In genomic region chr1:84611331-84611730, GRCm38 (mm10) we compare ENCODE assay signal across 17 mouse cellular contexts.
A peak's percentile ranks its signal among the peaks of the same experiment; 100 is the strongest.
DNase-seq lines count a peak whose midpoint lies in the region; ATAC-seq and TF ChIP-seq lines count a peak whose summit lies in the region.
"Had no signal": no experiment of that assay in that cellular context is flagged by ENCODE, and none has a peak within 500 bp of the region (broad histone marks: within the 10 kb centered on the region; RNA-seq: fewer than 3 reads in every experiment).

No protein-coding gene starts in this region.

- H3K9ac ChIP-seq in hindbrain, embryonic 14.5 days = no peak overlapping the region
- H3K9ac ChIP-seq in hindbrain, postnatal 0 days (replicated peaks; ENCODE audit: low read length) = no peak overlapping the region
- no peak overlapping the region for H3K9ac ChIP-seq in midbrain, embryonic 12.5 days (replicated peaks)
- H3K9ac ChIP-seq in midbrain, embryonic 11.5 days (ENCODE audit: low read length) = no peak overlapping the region
- H3K9ac ChIP-seq in midbrain, embryonic 14.5 days (replicated peaks; ENCODE audit: low read length) = no peak overlapping the region
- no peak overlapping the region for H3K9ac ChIP-seq in neural tube, embryonic 15.5 days (replicated peaks)
- H3K9ac ChIP-seq: embryonic facial prominence, embryonic 13.5 days; forebrain, embryonic 12.5 days had no signal

- no peak for TF ChIP-seq CTCF in hindbrain, postnatal 0 days (IDR thresholded peaks at IDR 0.05; ENCODE audit: low read depth)

- H3K9me3 ChIP-seq in hindbrain, embryonic 14.5 days (ENCODE audit: control insufficient read depth, low read length) = no peaks in the 10 kb centered on the region
- H3K9me3 ChIP-seq in hindbrain, postnatal 0 days (ENCODE audit: low read length) = no peaks in the 10 kb centered on the region
- H3K9me3 ChIP-seq in midbrain, embryonic 12.5 days = no peaks in the 10 kb centered on the region; the same call in 1 of the 2 replicates
- H3K9me3 ChIP-seq in midbrain, embryonic 11.5 days (ENCODE audit: control insufficient read depth, low read length) = no peaks in the 10 kb centered on the region
- no peaks in the 10 kb centered on the region for H3K9me3 ChIP-seq in midbrain, embryonic 14.5 days (ENCODE audit: control insufficient read depth, low read length)
- H3K9me3 ChIP-seq in neural tube, embryonic 15.5 days (replicated peaks) = no peaks in the 10 kb centered on the region
- H3K9me3 ChIP-seq: embryonic facial prominence, embryonic 13.5 days; forebrain, embryonic 12.5 days; heart, embryonic 10.5 days had no signal

- H3K27ac ChIP-seq in hindbrain, embryonic 14.5 days = peak overlapping the region; percentile 60
- H3K27ac ChIP-seq in hindbrain, postnatal 0 days = no peak overlapping the region
- peak overlapping the region; percentile 58; the same call in 1 of the 2 replicates for H3K27ac ChIP-seq in midbrain, embryonic 12.5 days (replicated peaks)
- H3K27ac ChIP-seq in midbrain, embryonic 11.5 days (ENCODE audit: low read depth, low read length) = no peak overlapping the region
- peak overlapping the region; percentile 70 for H3K27ac ChIP-seq in midbrain, embryonic 14.5 days (replicated peaks; ENCODE audit: low read depth, low read length)
- H3K27ac ChIP-seq in neural tube, embryonic 15.5 days (replicated peaks) = peak overlapping the region; percentile 43
- H3K27ac ChIP-seq: embryonic facial prominence, embryonic 13.5 days; heart, embryonic 10.5 days had no signal

- H3K36me3 ChIP-seq in hindbrain, embryonic 14.5 days (replicated peaks; ENCODE audit: control insufficient read depth, insufficient read depth) = no peaks in the 10 kb centered on the region
- no peaks in the 10 kb centered on the region for H3K36me3 ChIP-seq in hindbrain, postnatal 0 days (ENCODE audit: insufficient read depth, low read length)
- no peaks in the 10 kb centered on the region for H3K36me3 ChIP-seq in midbrain, embryonic 12.5 days
- H3K36me3 ChIP-seq in midbrain, embryonic 11.5 days (ENCODE audit: control insufficient read depth, insufficient read depth, low read length) = no peaks in the 10 kb centered on the region
- no peaks in the 10 kb centered on the region for H3K36me3 ChIP-seq in midbrain, embryonic 14.5 days (ENCODE audit: control insufficient read depth, insufficient read depth, low read length)
- H3K36me3 ChIP-seq in neural tube, embryonic 15.5 days = no peaks in the 10 kb centered on the region
- H3K36me3 ChIP-seq: embryonic facial prominence, embryonic 13.5 days; forebrain, embryonic 12.5 days; heart, embryonic 10.5 days had no signal

- ATAC-seq in hindbrain, embryonic 14.5 days (ENCODE audit: low FRiP score) = no peak
- no peak for ATAC-seq in hindbrain, postnatal 0 days
- ATAC-seq in midbrain, embryonic 12.5 days (ENCODE audit: low FRiP score, low read depth) = no peak
- ATAC-seq in midbrain, embryonic 11.5 days (ENCODE audit: low FRiP score) = no peak
- no peak for ATAC-seq in midbrain, embryonic 14.5 days (ENCODE audit: low FRiP score, low TSS enrichment)
- ATAC-seq in neural tube, embryonic 15.5 days (ENCODE audit: low FRiP score) = no peak

- 66% methylated on average over 3 of the region's 3 CpGs for WGBS in hindbrain, embryonic 14.5 days
- WGBS in hindbrain, postnatal 0 days = 68% methylated on average over 3 of the region's 3 CpGs
- WGBS in midbrain, embryonic 12.5 days = 91% methylated on average over 3 of the region's 3 CpGs
- 87% methylated on average over 3 of the region's 3 CpGs for WGBS in midbrain, embryonic 11.5 days
- WGBS in midbrain, embryonic 14.5 days = 60% methylated on average over 3 of the region's 3 CpGs
- 49% methylated on average over 3 of the region's 3 CpGs for WGBS in neural tube, embryonic 15.5 days

- DNase-seq in hindbrain, embryonic 14.5 days (ENCODE audit: low spot score) = no peak
- DNase-seq in hindbrain, postnatal 0 days (ENCODE audit: low spot score) = no peak
- DNase-seq in midbrain, embryonic 11.5 days (ENCODE audit: low spot score, missing footprints) = no peak
- no peak for DNase-seq in midbrain, embryonic 14.5 days
- no peak for DNase-seq in kidney, adult 8-10 months
- DNase-seq: adrenal gland, adult 2 months; adrenal gland, postnatal 25 days; cerebellum, adult 11-12 months; cerebellum, adult 9-10 months; cerebellum, postnatal 36 days; gastrocnemius, postnatal 10 days; heart, adult 18-20 months had no signal

- no peaks in the 10 kb centered on the region for H3K27me3 ChIP-seq in hindbrain, embryonic 14.5 days (ENCODE audit: control insufficient read depth, insufficient read depth, low read length)
- H3K27me3 ChIP-seq in hindbrain, postnatal 0 days (ENCODE audit: insufficient read depth, low read length) = no peaks in the 10 kb centered on the region
- H3K27me3 ChIP-seq in midbrain, embryonic 12.5 days = peaks cover 8% of the 10 kb centered on the region; the same call in 1 of the 2 replicates
- peaks cover 4% of the 10 kb centered on the region; the same call in 1 of the 2 replicates for H3K27me3 ChIP-seq in midbrain, embryonic 11.5 days (ENCODE audit: control insufficient read depth, insufficient read depth, low read length)
- no peaks in the 10 kb centered on the region for H3K27me3 ChIP-seq in midbrain, embryonic 14.5 days (ENCODE audit: control insufficient read depth, insufficient read depth, low read length)
- H3K27me3 ChIP-seq in neural tube, embryonic 15.5 days (replicated peaks) = no peaks in the 10 kb centered on the region
- H3K27me3 ChIP-seq: embryonic facial prominence, embryonic 13.5 days; forebrain, embryonic 12.5 days had no signal

- H3K4me1 ChIP-seq in hindbrain, embryonic 14.5 days (replicated peaks; ENCODE audit: control insufficient read depth, insufficient read depth, low read length) = peaks cover 31% of the 10 kb centered on the region
- peaks cover 9% of the 10 kb centered on the region for H3K4me1 ChIP-seq in hindbrain, postnatal 0 days (ENCODE audit: insufficient read depth, low read length)
- peaks cover 15% of the 10 kb centered on the region for H3K4me1 ChIP-seq in midbrain, embryonic 12.5 days
- peaks cover 13% of the 10 kb centered on the region for H3K4me1 ChIP-seq in midbrain, embryonic 11.5 days (ENCODE audit: control insufficient read depth, insufficient read depth, low read length)
- H3K4me1 ChIP-seq in midbrain, embryonic 14.5 days (ENCODE audit: control insufficient read depth, insufficient read depth, low read length) = peaks cover 28% of the 10 kb centered on the region
- peaks cover 27% of the 10 kb centered on the region for H3K4me1 ChIP-seq in neural tube, embryonic 15.5 days
- H3K4me1 ChIP-seq: embryonic facial prominence, embryonic 13.5 days had no signal

- H3K4me3 ChIP-seq in hindbrain, embryonic 14.5 days (replicated peaks; ENCODE audit: low read length) = no peak overlapping the region
- H3K4me3 ChIP-seq in hindbrain, postnatal 0 days (ENCODE audit: low read length) = no peak overlapping the region
- H3K4me3 ChIP-seq in midbrain, embryonic 12.5 days = no peak overlapping the region
- H3K4me3 ChIP-seq in midbrain, embryonic 11.5 days (ENCODE audit: low read depth, low read length) = no peak overlapping the region
- H3K4me3 ChIP-seq in midbrain, embryonic 14.5 days (replicated peaks; ENCODE audit: low read depth, low read length) = no peak overlapping the region
- H3K4me3 ChIP-seq in neural tube, embryonic 15.5 days (replicated peaks) = no peak overlapping the region
- H3K4me3 ChIP-seq: embryonic facial prominence, embryonic 13.5 days; forebrain, embryonic 12.5 days; heart, embryonic 10.5 days had no signal

- no peak overlapping the region for H3K4me2 ChIP-seq in hindbrain, embryonic 14.5 days (replicated peaks)
- H3K4me2 ChIP-seq in hindbrain, postnatal 0 days (ENCODE audit: low read depth, low read length) = no peak overlapping the region
- no peak overlapping the region for H3K4me2 ChIP-seq in midbrain, embryonic 12.5 days (replicated peaks)
- H3K4me2 ChIP-seq in midbrain, embryonic 11.5 days = no peak overlapping the region
- H3K4me2 ChIP-seq in midbrain, embryonic 14.5 days (ENCODE audit: low read length) = no peak overlapping the region
- no peak overlapping the region for H3K4me2 ChIP-seq in neural tube, embryonic 15.5 days
- H3K4me2 ChIP-seq: embryonic facial prominence, embryonic 13.5 days; forebrain, embryonic 12.5 days had no signal

Comparison
In these comparisons a context has a peak if more than half of its experiments do, and no peak if none do; other contexts are left out.
1. H3K27ac ChIP-seq: peak in hindbrain, embryonic 14.5 days (single experiment), midbrain, embryonic 12.5 days (single experiment), midbrain, embryonic 14.5 days (single experiment) and neural tube, embryonic 15.5 days (single experiment); none in hindbrain, postnatal 0 days (single experiment) and midbrain, embryonic 11.5 days (single experiment).